ENCODE assay signal across 9 mouse cellular contexts in genomic region chr3:38322426-38322825, GRCm38 (mm10).
DNase-seq lines count a peak whose midpoint lies in the region; ATAC-seq lines count a peak whose summit lies in the region.
"Had no signal": no experiment of that assay in that cellular context is flagged by ENCODE, and none has a peak within 500 bp of the region (broad histone marks: within the 10 kb centered on the region; RNA-seq: fewer than 3 reads in every experiment).

No protein-coding gene starts in this region.

- WGBS in hindbrain, embryonic 11.5 days = 55% methylated on average over 8 of the region's 8 CpGs
- 47% methylated on average over 8 of the region's 8 CpGs for WGBS in hindbrain, embryonic 12.5 days
- 31% methylated on average over 8 of the region's 8 CpGs for WGBS in stomach, embryonic 15.5 days

- peak; percentile 20 for DNase-seq in hindbrain, embryonic 11.5 days (ENCODE audit: low spot score)
- DNase-seq in heart, adult 8-10 months (ENCODE audit: low spot score) = peak; percentile 81
- peak; percentile 84 for DNase-seq in kidney, postnatal 10 days
- DNase-seq in left cerebral cortex, adult 8-10 months (ENCODE audit: low spot score in 2 of 2) = no peak
- no peak for DNase-seq in cerebellum, postnatal 36 days
- no peak for DNase-seq in neural tube, embryonic 10.5 days (ENCODE audit: extremely low spot score, low spot score)

- H3K27ac ChIP-seq in hindbrain, embryonic 11.5 days (ENCODE audit: low read depth, low read length) = no peak overlapping the region
- no peak overlapping the region for H3K27ac ChIP-seq in hindbrain, embryonic 12.5 days
- peak overlapping the region; percentile 65; the same call in 1 of the 2 replicates for H3K27ac ChIP-seq in stomach, embryonic 15.5 days
- H3K27ac ChIP-seq: embryonic facial prominence, embryonic 12.5 days had no signal

- H3K4me1 ChIP-seq in hindbrain, embryonic 11.5 days (replicated peaks; ENCODE audit: control insufficient read depth, insufficient read depth, low read length) = no peaks in the 10 kb centered on the region
- H3K4me1 ChIP-seq in hindbrain, embryonic 12.5 days = no peaks in the 10 kb centered on the region
- H3K4me1 ChIP-seq in stomach, embryonic 15.5 days = peaks cover 3% of the 10 kb centered on the region; the same call in 1 of the 2 replicates
- H3K4me1 ChIP-seq: embryonic facial prominence, embryonic 12.5 days had no signal

- no peak overlapping the region for H3K4me3 ChIP-seq in hindbrain, embryonic 11.5 days (ENCODE audit: low read depth, low read length)
- no peak overlapping the region for H3K4me3 ChIP-seq in hindbrain, embryonic 12.5 days
- no peak overlapping the region for H3K4me3 ChIP-seq in stomach, embryonic 15.5 days (replicated peaks)
- H3K4me3 ChIP-seq: embryonic facial prominence, embryonic 12.5 days had no signal

- no peaks in the 10 kb centered on the region for H3K36me3 ChIP-seq in hindbrain, embryonic 11.5 days (ENCODE audit: control insufficient read depth, insufficient read depth, low read length)
- no peaks in the 10 kb centered on the region for H3K36me3 ChIP-seq in hindbrain, embryonic 12.5 days
- no peaks in the 10 kb centered on the region for H3K36me3 ChIP-seq in stomach, embryonic 15.5 days
- H3K36me3 ChIP-seq: embryonic facial prominence, embryonic 12.5 days had no signal

- H3K4me2 ChIP-seq in hindbrain, embryonic 11.5 days (replicated peaks; ENCODE audit: low read depth, low read length) = no peak overlapping the region
- no peak overlapping the region for H3K4me2 ChIP-seq in hindbrain, embryonic 12.5 days (replicated peaks)
- H3K4me2 ChIP-seq in stomach, embryonic 15.5 days = no peak overlapping the region
- H3K4me2 ChIP-seq: embryonic facial prominence, embryonic 12.5 days had no signal

- no peaks in the 10 kb centered on the region for H3K27me3 ChIP-seq in hindbrain, embryonic 11.5 days (ENCODE audit: control insufficient read depth, insufficient read depth, low read length)
- no peaks in the 10 kb centered on the region for H3K27me3 ChIP-seq in hindbrain, embryonic 12.5 days
- no peaks in the 10 kb centered on the region for H3K27me3 ChIP-seq in stomach, embryonic 15.5 days (replicated peaks)
- H3K27me3 ChIP-seq: embryonic facial prominence, embryonic 12.5 days had no signal

- no peaks in the 10 kb centered on the region for H3K9me3 ChIP-seq in hindbrain, embryonic 11.5 days (ENCODE audit: control insufficient read depth, low read length)
- no peaks in the 10 kb centered on the region for H3K9me3 ChIP-seq in hindbrain, embryonic 12.5 days (replicated peaks)
- H3K9me3 ChIP-seq in stomach, embryonic 15.5 days = no peaks in the 10 kb centered on the region
- H3K9me3 ChIP-seq: embryonic facial prominence, embryonic 12.5 days had no signal

- no peak overlapping the region for H3K9ac ChIP-seq in hindbrain, embryonic 11.5 days (ENCODE audit: low read depth, low read length)
- no peak overlapping the region for H3K9ac ChIP-seq in hindbrain, embryonic 12.5 days
- H3K9ac ChIP-seq in stomach, embryonic 15.5 days = no peak overlapping the region
- H3K9ac ChIP-seq: embryonic facial prominence, embryonic 12.5 days had no signal

- ATAC-seq in hindbrain, embryonic 11.5 days (ENCODE audit: low FRiP score) = no peak
- ATAC-seq in hindbrain, embryonic 12.5 days (ENCODE audit: low FRiP score) = no peak
- ATAC-seq in stomach, embryonic 15.5 days (ENCODE audit: insufficient read depth, low FRiP score, low read depth) = peak; percentile 88

Comparison
In these comparisons a context has a peak if more than half of its experiments do, and no peak if none do; other contexts are left out.
1. DNase-seq: peak in hindbrain, embryonic 11.5 days (single experiment), heart, adult 8-10 months (single experiment) and kidney, postnatal 10 days (single experiment); none in left cerebral cortex, adult 8-10 months (0 of 2), cerebellum, postnatal 36 days (0 of 2) and neural tube, embryonic 10.5 days (single experiment).